Mouse (Mus musculus) bone marrow macrophage, adult 2 months (primary cell): ENCODE results near the gene Slc28a1.

Experiments used
- CTCF ChIP-seq: IDR thresholded peaks from 2 replicates; pipeline ENCODE4 v1.5.1; 2012; ENCODE audit warnings: low read depth, mild to moderate bottlenecking, low read length, moderate library complexity
- POLR2A ChIP-seq: IDR thresholded peaks from 2 replicates; pipeline ENCODE4 v1.6.1; 2012; ENCODE audit warnings: mild to moderate bottlenecking, low read depth, low read length, borderline replicate concordance

DNA sequence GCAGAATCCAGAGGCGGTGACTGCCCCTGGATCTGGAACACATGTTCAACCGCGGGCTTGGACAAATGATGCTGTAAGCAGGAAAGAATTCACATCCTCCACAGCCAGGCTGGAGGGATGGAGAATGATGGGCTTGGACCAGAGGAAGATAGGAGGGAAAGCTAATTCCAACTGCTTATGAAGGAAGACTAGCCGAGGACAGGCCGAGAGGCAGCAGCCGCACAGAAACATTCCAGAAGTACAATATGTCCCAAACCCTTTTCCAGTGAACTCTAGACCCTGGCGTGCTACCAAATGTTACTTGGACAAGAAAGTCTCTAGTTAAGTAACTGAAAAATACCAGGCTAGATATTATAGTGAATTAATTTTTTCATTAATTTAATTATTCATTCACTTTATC, 24.5 kb downstream of the Slc28a1 start:
- TF ChIP-seq POLR2A (no peak), CTCF (no peak)
